Mouse (Mus musculus) neural tube, embryonic 11.5 days (tissue): ENCODE data around the gene Mfap1b. TPM values are rescaled to one million over a fixed set of nuclear protein-coding genes. Genes with fewer than 3 reads are reported as not detected.

Experiments used
- ATAC-seq: fragments of 200-750 bp; cut with Nextera tagmentation; 2 replicates; pipeline ENCODE4 v1.8.0; 2017; ENCODE audit warnings: moderate number of reproducible peaks, mild to moderate bottlenecking, moderate TSS enrichment, moderate library complexity; ENCODE audit not compliant: insufficient read depth, low FRiP score, low TSS enrichment
- DNase-seq: peaks from one replicate; pipeline ENCODE4 v3.0.0-alpha.2; 2015; ENCODE audit warnings: low spot score
- H3K27ac ChIP-seq: fragments of 300-500 bp; sonication (generic); 2 replicates; pipeline ENCODE4 v1.5.1; 2014; ENCODE audit warnings: low read depth, mild to moderate bottlenecking, low read length
- H3K27me3 ChIP-seq: fragments of 300-500 bp; sonication (generic); 2 replicates; pipeline ENCODE4 v1.6.1; 2014; ENCODE audit warnings: mild to moderate bottlenecking, low read length, mixed read lengths; ENCODE audit not compliant: control insufficient read depth, insufficient read depth
- H3K36me3 ChIP-seq: fragments of 300-500 bp; sonication (generic); 2 replicates; pipeline ENCODE4 v1.6.1; 2014; ENCODE audit warnings: mild to moderate bottlenecking, low read length, moderate library complexity, mixed read lengths; ENCODE audit not compliant: control insufficient read depth, insufficient read depth
- H3K4me1 ChIP-seq: fragments of 300-500 bp; sonication (generic); 2 replicates; pipeline ENCODE4 v1.6.1; 2014; ENCODE audit warnings: low read length, mixed read lengths; ENCODE audit not compliant: control insufficient read depth, insufficient read depth
- H3K4me2 ChIP-seq: fragments of 300-500 bp; sonication (generic); 2 replicates; pipeline ENCODE4 v1.6.1; 2014; ENCODE audit warnings: low read depth, mild to moderate bottlenecking, moderate library complexity
- H3K4me3 ChIP-seq: fragments of 300-500 bp; sonication (generic); 2 replicates; pipeline ENCODE4 v1.5.1; 2014; ENCODE audit warnings: low read depth, low read length
- H3K9ac ChIP-seq: fragments of 300-500 bp; sonication (generic); 2 replicates; pipeline ENCODE4 v1.6.1; 2014; ENCODE audit warnings: mild to moderate bottlenecking, low read length
- H3K9me3 ChIP-seq: fragments of 300-500 bp; sonication (generic); 2 replicates; pipeline ENCODE4 v1.6.1; 2016; ENCODE audit warnings: low read length; ENCODE audit not compliant: control insufficient read depth
- WGBS: fragments of 180-500 bp; shearing (Covaris S2); extraction: QIAGEN DNeasy Blood & Tissue Kit; methylation state at CpG from one replicate; pipeline ENCODE4 v1.1.7; 2014; 5-methylcytosine and 5-hydroxymethylcytosine counted together
- microRNA-seq: library from miRNA; unstranded; fragments of <30 nt; microRNA quantifications from one replicate; pipeline ENCODE4, GENCODE M21; 2016
- polyA plus RNA-seq: library from polyadenylated mRNA; unstranded; fragments of >200 nt; fragmentation: Nextera tagmentation; extraction: Ambion mirVana; gene quantifications from 2 replicates; pipeline ENCODE4 v1.2.1, GENCODE M21; 2014

Mfap1b gene
- polyA plus RNA-seq, 1 experiment from 2014 or later, result 71.8 TPM

DNA sequence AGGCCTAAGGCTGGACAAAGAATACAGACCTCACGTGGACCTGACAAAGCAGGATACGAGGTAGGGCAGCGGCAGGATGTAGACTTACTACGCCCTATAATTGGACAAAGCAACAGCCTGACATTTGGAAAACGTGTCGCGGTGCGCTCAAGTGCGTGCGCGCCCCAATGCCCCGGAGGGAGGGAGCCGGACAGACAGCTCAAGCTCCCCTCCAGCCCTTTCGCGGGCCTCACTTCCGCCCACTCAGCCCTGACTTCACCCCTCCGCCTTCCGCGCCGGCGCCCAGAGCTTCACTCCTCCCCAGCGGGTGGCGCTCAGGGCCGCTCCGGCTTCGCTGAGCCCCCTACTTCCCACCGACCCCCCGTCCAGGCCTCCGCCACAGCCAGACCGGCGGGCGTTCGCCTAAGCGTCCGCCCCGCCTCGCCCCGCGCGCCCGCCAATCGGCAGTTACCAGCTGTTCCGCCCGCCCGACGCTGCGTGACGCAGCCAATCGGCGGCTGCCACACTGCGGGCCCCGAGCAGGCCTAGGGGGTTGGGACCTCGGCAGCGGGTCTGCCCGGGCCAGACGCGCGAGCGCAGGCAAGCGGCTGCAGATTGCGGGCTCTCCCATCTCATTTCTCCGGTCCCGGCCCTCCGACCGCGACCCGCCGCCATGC lies 60.4 kb downstream of the Mfap1b start, which contains the start of the genes Pdia3 and Catsper2:
Gene Pdia3, plus strand, starts transcription at position 389 of the 656 bp plus-strand sequence.
Gene Catsper2, minus strand, starts transcription at position 406 of the 656 bp plus-strand sequence.
- under 1% methylated on average over 51 of the region's 68 CpGs for WGBS
- H3K9ac ChIP-seq, result peak within 1 kb of the TSS; percentile 83
- peak within 1 kb of the TSS; percentile 84 for H3K27ac ChIP-seq

DNA sequence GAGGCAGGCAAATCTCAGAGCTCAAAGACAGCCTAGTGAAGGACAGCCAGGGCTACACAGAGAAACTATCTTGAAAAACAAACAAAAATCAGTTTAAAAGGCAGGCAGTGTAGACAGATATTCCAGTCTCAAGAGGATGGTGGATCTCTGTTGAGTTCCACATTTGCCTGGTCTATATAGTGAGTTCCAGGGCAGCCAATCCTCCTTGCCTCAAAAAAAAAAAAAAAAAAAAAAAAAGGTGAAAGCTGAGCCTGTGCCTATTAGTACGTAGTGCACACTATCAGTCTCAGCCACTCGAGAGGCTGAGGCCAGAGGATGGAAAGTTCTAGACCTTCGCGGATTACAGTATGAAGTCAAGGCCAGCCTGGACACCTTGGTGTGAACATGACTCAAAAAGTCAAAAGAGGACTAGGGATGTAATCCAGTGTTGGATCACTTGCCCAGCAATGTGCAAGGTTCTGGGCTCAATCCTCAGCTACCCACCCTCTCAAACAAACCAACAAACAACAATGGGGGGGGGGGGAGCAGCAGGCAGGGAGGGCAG lies 61.0 kb downstream of the Mfap1b start:
- Histone ChIP-seq H3K36me3 (no peaks in the 10 kb centered on the region), H3K27ac (peak overlapping the region; percentile 84), H3K9me3 (no peaks in the 10 kb centered on the region), H3K4me2 (peak overlapping the region; percentile 56), H3K4me1 (peaks cover 21% of the 10 kb centered on the region), H3K4me3 (peak overlapping the region; percentile 65), H3K27me3 (no peaks in the 10 kb centered on the region), H3K9ac (peak overlapping the region; percentile 83)
- 23% methylated on average over 4 of the region's 4 CpGs for WGBS
- DNase-seq (no peak), ATAC-seq (0 out of 2 replicates have a peak, but pooled peaks have one; percentile 1)

More for the DNA sequence above, 60.4 kb downstream of the Mfap1b start, which contains the start of the genes Pdia3 and Catsper2:
- H3K27me3 ChIP-seq, result no peaks in the 10 kb centered on the region
- no peaks in the 10 kb centered on the region for H3K9me3 ChIP-seq
- H3K4me2 ChIP-seq, result peak within 1 kb of the TSS; percentile 70
- ATAC-seq (peak; percentile 99), DNase-seq (peak; percentile 99)
- H3K36me3 ChIP-seq, result no peaks in the 10 kb centered on the region
- peak within 1 kb of the TSS; percentile 65 for H3K4me3 ChIP-seq
- H3K4me1 ChIP-seq, result peaks cover 21% of the 10 kb centered on the region

Small RNA genes within 50 kb of the gene (microRNA-seq; reads per million reads assigned to microRNA genes)
- gene Gm22953, result not detected

Other genes with a start within 250 kb of the Mfap1b start
- gene Trp53bp1, start 202.7 kb downstream of the Mfap1b start, polyA plus RNA-seq, result 143 and 151 TPM in 2 replicates
- 17.5 and 19.2 TPM in 2 replicates for gene Map1a, start 184.5 kb downstream of the Mfap1b start, polyA plus RNA-seq
- gene Ppip5k1, start 118.7 kb downstream of the Mfap1b start, polyA plus RNA-seq, result 10.8 and 11.4 TPM in 2 replicates
- 8.2 and 9.8 TPM in 2 replicates for gene Ckmt1, start 116.4 kb downstream of the Mfap1b start, polyA plus RNA-seq
- not detected in 2 replicates for gene Strc, start 86.9 kb downstream of the Mfap1b start, polyA plus RNA-seq
- gene Pdia3, start 60.3 kb downstream of the Mfap1b start, polyA plus RNA-seq, result 527 and 585 TPM in 2 replicates
- 1.7 and 4.0 TPM in 2 replicates for gene Catsper2, start 60.3 kb downstream of the Mfap1b start, polyA plus RNA-seq
- gene Ell3, start 29.8 kb downstream of the Mfap1b start, polyA plus RNA-seq, result 2.7 and 3.1 TPM in 2 replicates
- gene Serf2, start 24.9 kb downstream of the Mfap1b start, polyA plus RNA-seq, result 453 and 468 TPM in 2 replicates
- 105 and 116 TPM in 2 replicates for gene Hypk, start 20.8 kb downstream of the Mfap1b start, polyA plus RNA-seq
- gene Serinc4, start 17.3 kb downstream of the Mfap1b start, polyA plus RNA-seq, result 0.23 and 0.72 TPM in 2 replicates
- gene Mfap1a, start 32.6 kb upstream of the Mfap1b start, polyA plus RNA-seq, result 30.8 and 33.9 TPM in 2 replicates
- gene Wdr76, start 32.7 kb upstream of the Mfap1b start, polyA plus RNA-seq, result 10.5 and 10.6 TPM in 2 replicates